Mouse (Mus musculus): ENCODE data around the gene Fgfr2. TPM values are rescaled to one million over a fixed set of nuclear protein-coding genes. Genes with fewer than 3 reads are reported as not detected.

The Fgfr2 gene
- polyA plus RNA-seq, 1 experiment from 2014 or later = 33.9 TPM

GRCm38 (mm10) chr7:132658688-132659087 is 464.5 kb downstream of the Fgfr2 start:
- Histone ChIP-seq H3K4me1 (replicated peaks) (peaks cover 25% of the 10 kb centered on the region), H3K4me2 (no peak overlapping the region), H3K27me3 (peaks cover 12% of the 10 kb centered on the region; the same call in 1 of the 2 replicates), H3K36me3 (no peaks in the 10 kb centered on the region), H3K9me3 (no peaks in the 10 kb centered on the region), H3K4me3 (no peak overlapping the region), H3K27ac (no peak overlapping the region), H3K9ac (no peak overlapping the region)
- no peak for ATAC-seq (ENCODE audit: low FRiP score)
- WGBS = 92% methylated on average over 5 of the region's 5 CpGs

GRCm38 (mm10) chr7:132658058-132658450 is 465.1 kb downstream of the Fgfr2 start:
- Histone ChIP-seq H3K27me3 (peaks cover 12% of the 10 kb centered on the region; the same call in 1 of the 2 replicates), H3K4me3 (no peak overlapping the region), H3K4me2 (no peak overlapping the region), H3K9ac (peak overlapping the region; percentile 35; the same call in 1 of the 2 replicates), H3K4me1 (replicated peaks) (peaks cover 25% of the 10 kb centered on the region), H3K9me3 (no peaks in the 10 kb centered on the region), H3K36me3 (no peaks in the 10 kb centered on the region), H3K27ac (peak overlapping the region; percentile 41; the same call in 1 of the 2 replicates)
- WGBS = 22% methylated on average over 9 of the region's 9 CpGs
- ATAC-seq (ENCODE audit: low FRiP score) = no peak

GRCm38 (mm10) chr7:132657371-132658057 is 465.6 kb downstream of the Fgfr2 start:
- 41% methylated on average over 14 of the region's 14 CpGs for WGBS
- Histone ChIP-seq H3K4me3 (no peak overlapping the region), H3K4me1 (replicated peaks) (peaks cover 25% of the 10 kb centered on the region), H3K27me3 (peaks cover 12% of the 10 kb centered on the region; the same call in 1 of the 2 replicates), H3K36me3 (no peaks in the 10 kb centered on the region), H3K4me2 (no peak overlapping the region), H3K9ac (peak overlapping the region; percentile 35; the same call in 1 of the 2 replicates), H3K9me3 (no peaks in the 10 kb centered on the region), H3K27ac (peak overlapping the region; percentile 41; the same call in 1 of the 2 replicates)
- ATAC-seq (ENCODE audit: low FRiP score) = no peak

- no peak overlapping the region for H3K9ac ChIP-seq
- no peak overlapping the region for H3K4me2 ChIP-seq
- H3K9me3 ChIP-seq = no peaks in the 10 kb centered on the region
- peaks cover 25% of the 10 kb centered on the region for H3K4me1 ChIP-seq (replicated peaks)
- 0 out of 2 replicates have a peak overlapping the region, but pooled peaks have one; percentile 44 for H3K27ac ChIP-seq
- H3K36me3 ChIP-seq = no peaks in the 10 kb centered on the region
- no peak overlapping the region for H3K4me3 ChIP-seq
- H3K27me3 ChIP-seq = peaks cover 9% of the 10 kb centered on the region; the same call in 1 of the 2 replicates
- 4% methylated on average over 3 of the region's 3 CpGs for WGBS
- peak; percentile 46 for ATAC-seq (ENCODE audit: low FRiP score)
These were observed 466.6 kb downstream of the Fgfr2 start for GRCm38 (mm10) chr7:132656548-132656947.

- no peak overlapping the region for H3K4me3 ChIP-seq
- H3K9me3 ChIP-seq = no peaks in the 10 kb centered on the region
- 0 out of 2 replicates have a peak overlapping the region, but pooled peaks have one; percentile 44 for H3K27ac ChIP-seq
- H3K9ac ChIP-seq = no peak overlapping the region
- peaks cover 9% of the 10 kb centered on the region; the same call in 1 of the 2 replicates for H3K27me3 ChIP-seq
- 13% methylated on average over 9 of the region's 9 CpGs for WGBS
- peaks cover 25% of the 10 kb centered on the region for H3K4me1 ChIP-seq (replicated peaks)
- ATAC-seq (ENCODE audit: low FRiP score) = peak; percentile 61; the same call in 1 of the 2 replicates
- H3K4me2 ChIP-seq = no peak overlapping the region
- no peaks in the 10 kb centered on the region for H3K36me3 ChIP-seq
These were observed 467.1 kb downstream of the Fgfr2 start for GRCm38 (mm10) chr7:132656075-132656474.

- no peak overlapping the region for H3K27ac ChIP-seq
- H3K9me3 ChIP-seq = no peaks in the 10 kb centered on the region
- ATAC-seq (ENCODE audit: low FRiP score) = no peak
- 84% methylated on average over 3 of the region's 3 CpGs for WGBS
- no peak overlapping the region for H3K4me2 ChIP-seq
- no peaks in the 10 kb centered on the region for H3K36me3 ChIP-seq
- H3K9ac ChIP-seq = no peak overlapping the region
- peaks cover 27% of the 10 kb centered on the region for H3K4me1 ChIP-seq (replicated peaks)
- peaks cover 9% of the 10 kb centered on the region; the same call in 1 of the 2 replicates for H3K27me3 ChIP-seq
- no peak overlapping the region for H3K4me3 ChIP-seq
These were observed 468.7 kb downstream of the Fgfr2 start for GRCm38 (mm10) chr7:132654412-132654811.

- ATAC-seq (ENCODE audit: low FRiP score) = no peak
- Histone ChIP-seq H3K27me3 (0 out of 2 replicates have a peak, but pooled peaks cover 10% of the 10 kb centered on the region), H3K36me3 (no peaks in the 10 kb centered on the region), H3K9ac (no peak overlapping the region), H3K4me1 (replicated peaks) (peaks cover 13% of the 10 kb centered on the region), H3K27ac (no peak overlapping the region), H3K4me3 (no peak overlapping the region), H3K4me2 (no peak overlapping the region), H3K9me3 (no peaks in the 10 kb centered on the region)
- 95% methylated on average over 1 of the region's 1 CpGs for WGBS
These were observed 476.6 kb downstream of the Fgfr2 start for GRCm38 (mm10) chr7:132646514-132646913.

- Histone ChIP-seq H3K27ac (no peak overlapping the region), H3K36me3 (no peaks in the 10 kb centered on the region), H3K4me2 (no peak overlapping the region), H3K27me3 (0 out of 2 replicates have a peak, but pooled peaks cover 12% of the 10 kb centered on the region), H3K4me3 (no peak overlapping the region), H3K4me1 (replicated peaks) (peaks cover 21% of the 10 kb centered on the region), H3K9ac (no peak overlapping the region), H3K9me3 (no peaks in the 10 kb centered on the region)
- ATAC-seq (ENCODE audit: low FRiP score) = no peak
- WGBS = 87% methylated on average over 11 of the region's 11 CpGs
These were observed 478.4 kb downstream of the Fgfr2 start for GRCm38 (mm10) chr7:132644605-132645279.

- no peaks in the 10 kb centered on the region for H3K9me3 ChIP-seq
- H3K9ac ChIP-seq = 0 out of 2 replicates have a peak overlapping the region, but pooled peaks have one; percentile 39
- no peak overlapping the region for H3K27ac ChIP-seq
- 0 out of 2 replicates have a peak, but pooled peaks cover 14% of the 10 kb centered on the region for H3K27me3 ChIP-seq
- no peak for ATAC-seq (ENCODE audit: low FRiP score)
- no peak overlapping the region for H3K4me3 ChIP-seq
- 74% methylated on average over 1 of the region's 1 CpGs for WGBS
- H3K36me3 ChIP-seq = no peaks in the 10 kb centered on the region
- peaks cover 33% of the 10 kb centered on the region for H3K4me1 ChIP-seq (replicated peaks)
- no peak overlapping the region for H3K4me2 ChIP-seq
These were observed 481.5 kb downstream of the Fgfr2 start for GRCm38 (mm10) chr7:132641606-132642005.

- no peaks in the 10 kb centered on the region for H3K36me3 ChIP-seq
- 0 out of 2 replicates have a peak overlapping the region, but pooled peaks have one; percentile 39 for H3K9ac ChIP-seq
- no peak for ATAC-seq (ENCODE audit: low FRiP score)
- H3K9me3 ChIP-seq = no peaks in the 10 kb centered on the region
- no peak overlapping the region for H3K27ac ChIP-seq
- WGBS = 23% methylated on average over 9 of the region's 9 CpGs
- H3K4me2 ChIP-seq = no peak overlapping the region
- peaks cover 33% of the 10 kb centered on the region for H3K4me1 ChIP-seq (replicated peaks)
- 0 out of 2 replicates have a peak, but pooled peaks cover 14% of the 10 kb centered on the region for H3K27me3 ChIP-seq
- H3K4me3 ChIP-seq = no peak overlapping the region
These were observed 482.2 kb downstream of the Fgfr2 start for GRCm38 (mm10) chr7:132640946-132641345.

GRCm38 (mm10) chr7:132638446-132639087 is 484.6 kb downstream of the Fgfr2 start:
- Histone ChIP-seq H3K4me2 (no peak overlapping the region), H3K4me1 (replicated peaks) (peaks cover 33% of the 10 kb centered on the region), H3K27ac (no peak overlapping the region), H3K4me3 (no peak overlapping the region), H3K9me3 (no peaks in the 10 kb centered on the region), H3K27me3 (0 out of 2 replicates have a peak, but pooled peaks cover 15% of the 10 kb centered on the region), H3K36me3 (no peaks in the 10 kb centered on the region), H3K9ac (no peak overlapping the region)
- 0 out of 2 replicates have a peak, but pooled peaks have one; percentile 68 for ATAC-seq (ENCODE audit: low FRiP score)
- WGBS = 64% methylated on average over 12 of the region's 12 CpGs

GRCm38 (mm10) chr7:132637292-132637691 is 485.9 kb downstream of the Fgfr2 start:
- 21% methylated on average over 12 of the region's 12 CpGs for WGBS
- H3K4me2 ChIP-seq = no peak overlapping the region
- H3K27me3 ChIP-seq = 0 out of 2 replicates have a peak, but pooled peaks cover 12% of the 10 kb centered on the region
- H3K9ac ChIP-seq = no peak overlapping the region
- ATAC-seq (ENCODE audit: low FRiP score) = no peak
- no peak overlapping the region for H3K4me3 ChIP-seq
- H3K36me3 ChIP-seq = no peaks in the 10 kb centered on the region
- H3K9me3 ChIP-seq = no peaks in the 10 kb centered on the region
- H3K27ac ChIP-seq = no peak overlapping the region
- peaks cover 33% of the 10 kb centered on the region for H3K4me1 ChIP-seq (replicated peaks)
